Mouse (Mus musculus): ENCODE results near the gene Lpo. TPM values are rescaled to one million over a fixed set of nuclear protein-coding genes. Genes with fewer than 3 reads are reported as not detected.

Gene Lpo
- polyA plus RNA-seq (2012; rRNA removed) = 0.06 and 0.18 TPM in 2 replicates

GRCm38 (mm10) chr11:87828239-87828900 lies at the start of gene Lpo:
Gene Lpo, minus strand, starts transcription at chr11:87828289.

GRCm38 (mm10) chr11:87875436-87875835 lies 47.3 kb upstream of the Lpo start, which contains the start of gene Epx:
Gene Epx, minus strand, starts transcription at chr11:87875536.

GRCm38 (mm10) chr11:87852690-87853596 lies 24.9 kb upstream of the Lpo start, which contains the start of gene Mks1:
Gene Mks1, plus strand, starts transcription at chr11:87853215.

GRCm38 (mm10) chr11:87793460-87793859 lies 34.6 kb downstream of the Lpo start, which contains the start of gene Mpo:
Gene Mpo, plus strand, starts transcription at chr11:87793581.

GRCm38 (mm10) chr11:87760301-87761081 lies 67.6 kb downstream of the Lpo start, which contains the start of gene Tspoap1:
Gene Tspoap1, plus strand, starts transcription at chr11:87760541.

Other genes with a start within 250 kb of the Lpo start
- gene Mtmr4, start 236.1 kb downstream of the Lpo start, polyA plus RNA-seq (2012; rRNA removed) = 33.1 and 47.8 TPM in 2 replicates
- gene Hsf5, start 211.1 kb downstream of the Lpo start, polyA plus RNA-seq (2012; rRNA removed) = 0.09 and 0.12 TPM in 2 replicates
- 7.2 and 8.9 TPM in 2 replicates for gene Rnf43, start 165.6 kb downstream of the Lpo start, polyA plus RNA-seq (2012; rRNA removed)
- gene Supt4a, start 90.7 kb downstream of the Lpo start, polyA plus RNA-seq (2012; rRNA removed) = 38.0 and 74.1 TPM in 2 replicates
- 13.0 and 14.2 TPM in 2 replicates for gene Tspoap1, start 67.7 kb downstream of the Lpo start, polyA plus RNA-seq (2012; rRNA removed)
- gene Mpo, start 34.7 kb downstream of the Lpo start, polyA plus RNA-seq (2012; rRNA removed) = 0.19 and 0.31 TPM in 2 replicates
- gene Mks1, start 24.9 kb upstream of the Lpo start, polyA plus RNA-seq (2012; rRNA removed) = 19.4 and 25.5 TPM in 2 replicates
- not detected in 2 replicates for gene Epx, start 47.2 kb upstream of the Lpo start, polyA plus RNA-seq (2012; rRNA removed)
- 0.21 TPM in 1 of 2 replicates, not detected in the other for gene Olfr462, start 64.0 kb upstream of the Lpo start, polyA plus RNA-seq (2012; rRNA removed)
- gene Olfr463, start 69.1 kb upstream of the Lpo start, polyA plus RNA-seq (2012; rRNA removed) = not detected in 2 replicates
- 0.28 and 1.2 TPM in 2 replicates for gene Olfr464, start 92.7 kb upstream of the Lpo start, polyA plus RNA-seq (2012; rRNA removed)
- 128 and 211 TPM in 2 replicates for gene Dynll2, start 159.2 kb upstream of the Lpo start, polyA plus RNA-seq (2012; rRNA removed)
- 152 and 191 TPM in 2 replicates for gene Srsf1, start 219.1 kb upstream of the Lpo start, polyA plus RNA-seq (2012; rRNA removed)
- 21.7 and 28.3 TPM in 2 replicates for gene Vezf1, start 240.0 kb upstream of the Lpo start, polyA plus RNA-seq (2012; rRNA removed)